Mouse (Mus musculus) lung, postnatal 4 days (tissue): Measurements from ENCODE around the gene Nfe2l1.

ENCODE experiments used
- DNase-seq, 2 experiments: peaks; one replicate each; pipeline ENCODE4 v3.0.0; 2021

Nfe2l1 gene

GRCm38 (mm10) chr11:96776968-96777962, 52.5 kb downstream of the Nfe2l1 start, which contains the start of gene Snx11:
Snx11 (minus strand) TSS chr11:96777559.
- peak; percentile 100 for DNase-seq

GRCm38 (mm10) chr11:96776068-96776467, 53.7 kb downstream of the Nfe2l1 start:
- no peak for DNase-seq

GRCm38 (mm10) chr11:96775665-96776064, 54.1 kb downstream of the Nfe2l1 start:
- DNase-seq = no peak

- no peak for DNase-seq
These were observed 54.7 kb downstream of the Nfe2l1 start for GRCm38 (mm10) chr11:96775063-96775462.

- DNase-seq = no peak
These were observed 55.2 kb downstream of the Nfe2l1 start for GRCm38 (mm10) chr11:96774536-96774935.

- DNase-seq = no peak
These were observed 57.4 kb downstream of the Nfe2l1 start for GRCm38 (mm10) chr11:96772413-96772812.

- no peak for DNase-seq
These were observed 58.3 kb downstream of the Nfe2l1 start for GRCm38 (mm10) chr11:96771274-96771975.

GRCm38 (mm10) chr11:96768240-96768639, 61.5 kb downstream of the Nfe2l1 start:
- DNase-seq = peak; percentile 57 to 75
